Comparison of ENCODE assay signal across 7 mouse cellular contexts in genomic region chr7:89979432-89980130, GRCm38 (mm10). TPM values are rescaled to one million over a fixed set of nuclear protein-coding genes. Genes with fewer than 3 reads are reported as not detected.
DNase-seq lines count a peak whose midpoint lies in the region; TF ChIP-seq lines count a peak whose summit lies in the region.

No protein-coding gene starts in this region.

- TF ChIP-seq CTCF in cortical plate, adult 2 months (IDR thresholded peaks at IDR 0.05; ENCODE audit: extremely low read depth, insufficient read depth, low read length) = no peak

- 5% methylated on average over 23 of the region's 23 CpGs for WGBS in hindbrain, embryonic 10.5 days

- H3K9me3 ChIP-seq in hindbrain, embryonic 10.5 days = no peaks in the 10 kb centered on the region

- peaks cover 29% of the 10 kb centered on the region for H3K36me3 ChIP-seq in hindbrain, embryonic 10.5 days

- no peaks in the 10 kb centered on the region for H3K27me3 ChIP-seq in hindbrain, embryonic 10.5 days (ENCODE audit: insufficient read depth, poor library complexity, severe bottlenecking)

- no peak for TF ChIP-seq POLR2A in cortical plate, adult 2 months (IDR thresholded peaks at IDR 0.05; ENCODE audit: extremely low read depth, insufficient read depth, low read length)

- H3K4me1 ChIP-seq in cortical plate, adult 2 months (ENCODE audit: control insufficient read depth, insufficient read depth, low read length) = peaks cover 4% of the 10 kb centered on the region
- H3K4me1 ChIP-seq in hindbrain, embryonic 10.5 days (replicated peaks) = peaks cover 21% of the 10 kb centered on the region

- H3K4me3 ChIP-seq in cortical plate, adult 2 months (ENCODE audit: insufficient read depth, low read length) = peak overlapping the region; percentile 60
- peak overlapping the region; percentile 90 for H3K4me3 ChIP-seq in hindbrain, embryonic 10.5 days

- no peak overlapping the region for H3K27ac ChIP-seq in cortical plate, adult 2 months (ENCODE audit: insufficient read depth, low read length)
- peak overlapping the region; percentile 99 for H3K27ac ChIP-seq in hindbrain, embryonic 10.5 days

- DNase-seq in ovary, postnatal 14 days (ENCODE audit: low spot score) = peak; percentile 1
- DNase-seq in ovary, postnatal 36 days (ENCODE audit: low spot score) = no peak
- no peak for DNase-seq in hindbrain, embryonic 10.5 days (ENCODE audit: low spot score)
- DNase-seq in lung, postnatal 36 days = peak; percentile 7
- no peak for DNase-seq in retina, embryonic 14.5 days (ENCODE audit: low spot score)
- DNase-seq in thymus, adult 18-20 months = no peak

RNA-seq across cellular contexts. Expression of gene Eed, which starts 1.2 kb away (rescaled TPM):
- polyA plus RNA-seq in cortical plate, adult 2 months (2012; rRNA removed) = 32.0 and 32.3 TPM in 2 replicates
- 68.3 and 81.1 TPM in 2 replicates for polyA plus RNA-seq in hindbrain, embryonic 10.5 days (2016; fragmentation: Nextera tagmentation; extraction: Ambion mirVana)

RNA-seq across cellular contexts. Expression of gene Hikeshi, which starts 38.6 kb away (rescaled TPM):
- polyA plus RNA-seq in cortical plate, adult 2 months (2012; rRNA removed) = 71.8 and 72.9 TPM in 2 replicates
- polyA plus RNA-seq in hindbrain, embryonic 10.5 days (2016; fragmentation: Nextera tagmentation; extraction: Ambion mirVana) = 166 and 168 TPM in 2 replicates

Comparison
In these comparisons a context has a peak if more than half of its experiments do, and no peak if none do; other contexts are left out.
1. DNase-seq: peak in ovary, postnatal 14 days (single experiment) and lung, postnatal 36 days (single experiment); none in ovary, postnatal 36 days (single experiment), hindbrain, embryonic 10.5 days (single experiment), retina, embryonic 14.5 days (single experiment) and thymus, adult 18-20 months (0 of 2).